Mouse (Mus musculus) adipocyte (in vitro differentiated cells): ENCODE data around the gene Dnajc3.
"Not testable (repeated sequence)": the region's sequence is repeated elsewhere in the genome, so short reads cannot be mapped to it uniquely, and the experiment has no call there.

Experiments
- DNase-seq: peaks from one replicate; pipeline ENCODE4 v3.0.0-alpha.2; 2016; ENCODE audit warnings: low spot score

The Dnajc3 gene

GRCm38 (mm10) chr14:118931181-118931580 is 6.6 kb upstream of the Dnajc3 start:
- DNase-seq: no peak

GRCm38 (mm10) chr14:118932956-118933355 is 4.8 kb upstream of the Dnajc3 start:
- no peak for DNase-seq

- no peak for DNase-seq
Observed at GRCm38 (mm10) chr14:118934686-118935085, 3.1 kb upstream of the Dnajc3 start.

GRCm38 (mm10) chr14:118936236-118936635 is 1.5 kb upstream of the Dnajc3 start:
- no peak for DNase-seq

- DNase-seq: no peak
Observed at GRCm38 (mm10) chr14:118936952-118937351, 824 bp upstream of the Dnajc3 start.

GRCm38 (mm10) chr14:118938551-118938950 is 775 bp downstream of the Dnajc3 start:
- DNase-seq: peak; percentile 66

GRCm38 (mm10) chr14:118940796-118941495 is 3.2 kb downstream of the Dnajc3 start:
- DNase-seq: no peak

GRCm38 (mm10) chr14:118942076-118942475 is 4.3 kb downstream of the Dnajc3 start:
- DNase-seq: no peak

- DNase-seq: no peak
Observed at GRCm38 (mm10) chr14:118944702-118945101, 6.9 kb downstream of the Dnajc3 start.

GRCm38 (mm10) chr14:118948841-118949240 is 11.1 kb downstream of the Dnajc3 start:
- no peak for DNase-seq

- DNase-seq: no peak
Observed at GRCm38 (mm10) chr14:118951912-118952583, 14.3 kb downstream of the Dnajc3 start.

- DNase-seq: no peak
Observed at GRCm38 (mm10) chr14:118958010-118958409, 20.2 kb downstream of the Dnajc3 start.

- DNase-seq: no peak
Observed at GRCm38 (mm10) chr14:118965356-118966000, 27.7 kb downstream of the Dnajc3 start.

- no peak for DNase-seq
Observed at GRCm38 (mm10) chr14:118967646-118968045, 29.9 kb downstream of the Dnajc3 start.

GRCm38 (mm10) chr14:118972268-118972667 is 34.5 kb downstream of the Dnajc3 start:
- DNase-seq: no peak

GRCm38 (mm10) chr14:118977136-118977816 is 39.5 kb downstream of the Dnajc3 start:
- no peak for DNase-seq

- no peak for DNase-seq
Observed at GRCm38 (mm10) chr14:118979571-118980325, 42.0 kb downstream of the Dnajc3 start.

- DNase-seq: no peak
Observed at GRCm38 (mm10) chr14:118980358-118980757, 42.6 kb downstream of the Dnajc3 start.

- DNase-seq: no peak
Observed at GRCm38 (mm10) chr14:118980890-118981289, 43.1 kb downstream of the Dnajc3 start.

GRCm38 (mm10) chr14:118981711-118982428 is 44.1 kb downstream of the Dnajc3 start:
- DNase-seq: not testable (repeated sequence)

- DNase-seq: not testable (repeated sequence)
Observed at GRCm38 (mm10) chr14:118982429-118983045, 44.8 kb downstream of the Dnajc3 start.
